Mouse (Mus musculus) liver, adult 10 weeks (tissue): Measurements from ENCODE around the gene Plvap. TPM values are rescaled to one million over a fixed set of nuclear protein-coding genes. Genes with fewer than 3 reads are reported as not detected.

ENCODE experiments used
- polyA plus RNA-seq: library from polyadenylated mRNA; stranded (reverse); fragments of 350-450 nt; fragmentation: Illumina TruSeq; extraction: RNeasy Lipid Tissue Mini Kit (QIAGEN cat#74804); gene quantifications from one replicate; pipeline ENCODE4 v1.2.3, GENCODE M21; 2014; ENCODE audit warnings: low read depth, low replicate concordance

Gene Plvap
- 3.6 TPM for polyA plus RNA-seq

GRCm38 (mm10) chr8:71511644-71512043 is at the start of gene Plvap:
Plvap (minus strand) TSS chr8:71511752.

GRCm38 (mm10) chr8:71558071-71558957 is 46.8 kb upstream of the Plvap start, which contains the start of gene Tmem221:
Tmem221 (minus strand) TSS chr8:71558871.

GRCm38 (mm10) chr8:71542632-71543343 is 31.2 kb upstream of the Plvap start, which contains the start of gene Mvb12a:
Mvb12a (plus strand) TSS chr8:71542922.

GRCm38 (mm10) chr8:71537028-71537867 is 25.7 kb upstream of the Plvap start, which contains the start of gene Bst2:
Bst2 (minus strand) TSS chr8:71537456.

GRCm38 (mm10) chr8:71525226-71526050 is 13.9 kb upstream of the Plvap start, which contains the start of gene Ccdc194:
Ccdc194 (minus strand) TSS chr8:71525711.

GRCm38 (mm10) chr8:71487691-71488445 is 23.7 kb downstream of the Plvap start, which contains the start of gene Gtpbp3:
Gtpbp3 (plus strand) TSS chr8:71488103.

GRCm38 (mm10) chr8:71485142-71486135 is 26.1 kb downstream of the Plvap start, which contains the start of gene Ano8:
Ano8 (minus strand) TSS chr8:71485963.

GRCm38 (mm10) chr8:71468916-71469315 is 42.6 kb downstream of the Plvap start, which contains the start of gene Dda1:
Dda1 (plus strand) TSS chr8:71469199.

GRCm38 (mm10) chr8:71464513-71465500 is 46.7 kb downstream of the Plvap start, which contains the start of gene Mrpl34:
Mrpl34 (plus strand) TSS chr8:71464959.

GRCm38 (mm10) chr8:71463188-71464033 is 48.1 kb downstream of the Plvap start, which contains the start of gene Abhd8:
Abhd8 (minus strand) TSS chr8:71463655.

Other genes with a start within 250 kb of the Plvap start
- gene Myo9b, start 239.0 kb downstream of the Plvap start, polyA plus RNA-seq, result 2.4 TPM
- gene Haus8, start 238.8 kb downstream of the Plvap start, polyA plus RNA-seq, result 1.6 TPM
- 5.1 TPM for gene Use1, start 144.9 kb downstream of the Plvap start, polyA plus RNA-seq
- gene Ocel1, start 140.5 kb downstream of the Plvap start, polyA plus RNA-seq, result 1.1 TPM
- 9.2 TPM for gene Nr2f6, start 129.8 kb downstream of the Plvap start, polyA plus RNA-seq
- 1.0 TPM for gene Ushbp1, start 116.0 kb downstream of the Plvap start, polyA plus RNA-seq
- gene Babam1, start 114.9 kb downstream of the Plvap start, polyA plus RNA-seq, result 20.7 TPM
- gene Ankle1, start 105.7 kb downstream of the Plvap start, polyA plus RNA-seq, result not detected
- gene Abhd8, start 48.1 kb downstream of the Plvap start, polyA plus RNA-seq, result not detected
- 5.9 TPM for gene Mrpl34, start 46.8 kb downstream of the Plvap start, polyA plus RNA-seq
- 1.1 TPM for gene Dda1, start 42.6 kb downstream of the Plvap start, polyA plus RNA-seq
- gene Ano8, start 25.8 kb downstream of the Plvap start, polyA plus RNA-seq, result 0.45 TPM
- 0.64 TPM for gene Gtpbp3, start 23.6 kb downstream of the Plvap start, polyA plus RNA-seq
- gene Ccdc194, start 14.0 kb upstream of the Plvap start, polyA plus RNA-seq, result not detected
- 29.0 TPM for gene Bst2, start 25.7 kb upstream of the Plvap start, polyA plus RNA-seq
- gene Mvb12a, start 31.2 kb upstream of the Plvap start, polyA plus RNA-seq, result 3.5 TPM
- not detected for gene Tmem221, start 47.1 kb upstream of the Plvap start, polyA plus RNA-seq
- gene Nxnl1, start 54.8 kb upstream of the Plvap start, polyA plus RNA-seq, result not detected
- 0.90 TPM for gene Slc27a1, start 57.1 kb upstream of the Plvap start, polyA plus RNA-seq
- 0.69 TPM for gene Pgls, start 80.4 kb upstream of the Plvap start, polyA plus RNA-seq
- not detected for gene Fam129c, start 85.9 kb upstream of the Plvap start, polyA plus RNA-seq
- gene Colgalt1, start 99.2 kb upstream of the Plvap start, polyA plus RNA-seq, result 29.0 TPM
- not detected for gene Unc13a, start 160.0 kb upstream of the Plvap start, polyA plus RNA-seq
- gene Jak3, start 164.5 kb upstream of the Plvap start, polyA plus RNA-seq, result 0.11 TPM
- gene Insl3, start 177.5 kb upstream of the Plvap start, polyA plus RNA-seq, result not detected
- 2.3 TPM for gene B3gnt3, start 190.0 kb upstream of the Plvap start, polyA plus RNA-seq
- not detected for gene Fcho1, start 214.0 kb upstream of the Plvap start, polyA plus RNA-seq